Mouse (Mus musculus) forebrain, embryonic 11.5 days (tissue): ENCODE measurements around the gene Adamts7. TPM values are rescaled to one million over a fixed set of nuclear protein-coding genes. Genes with fewer than 3 reads are reported as not detected.
A peak's percentile ranks its signal among the peaks of the same experiment; 100 is the strongest.

Experiments used
- ATAC-seq: fragments of 200-750 bp; cut with Nextera tagmentation; replicated peaks from 2 replicates; pipeline ENCODE4 v1.8.0; 2017; ENCODE audit warnings: moderate TSS enrichment; ENCODE audit not compliant: low FRiP score
- DNase-seq: peaks from one replicate; pipeline ENCODE4 v3.0.0-alpha.2; 2017; ENCODE audit warnings: low spot score
- H3K27ac ChIP-seq: fragments of 300-500 bp; sonication (generic); 2 replicates; pipeline ENCODE4 v1.5.1; 2014; ENCODE audit warnings: low read depth, low read length
- H3K27me3 ChIP-seq: fragments of 300-500 bp; sonication (generic); 2 replicates; pipeline ENCODE4 v1.6.1; 2014; ENCODE audit warnings: mild to moderate bottlenecking, low read length, mixed read lengths; ENCODE audit not compliant: control insufficient read depth, insufficient read depth
- H3K36me3 ChIP-seq: fragments of 300-500 bp; sonication (generic); 2 replicates; pipeline ENCODE4 v1.6.1; 2014; ENCODE audit warnings: mild to moderate bottlenecking, low read length, moderate library complexity, mixed read lengths; ENCODE audit not compliant: control insufficient read depth, insufficient read depth
- H3K4me1 ChIP-seq: fragments of 300-500 bp; sonication (generic); replicated peaks from 2 replicates; pipeline ENCODE4 v1.6.1; 2014; ENCODE audit warnings: low read length, mixed read lengths; ENCODE audit not compliant: control insufficient read depth, insufficient read depth
- H3K4me2 ChIP-seq: fragments of 300-500 bp; sonication (generic); 2 replicates; pipeline ENCODE4 v1.6.1; 2014; ENCODE audit warnings: low read depth, mild to moderate bottlenecking, low read length, moderate library complexity, mixed read lengths; ENCODE audit not compliant: severe bottlenecking
- H3K4me3 ChIP-seq: fragments of 300-500 bp; sonication (generic); 2 replicates; pipeline ENCODE4 v1.5.1; 2014; ENCODE audit warnings: low read depth, low read length
- H3K9ac ChIP-seq: fragments of 300-500 bp; sonication (generic); 2 replicates; pipeline ENCODE4 v1.6.1; 2014; ENCODE audit warnings: low read length
- H3K9me3 ChIP-seq: fragments of 300-500 bp; sonication (generic); 2 replicates; pipeline ENCODE4 v1.6.1; 2016; ENCODE audit warnings: low read length, mixed read lengths; ENCODE audit not compliant: control insufficient read depth
- WGBS: fragments of 180-500 bp; shearing (Covaris S2); extraction: QIAGEN DNeasy Blood & Tissue Kit; methylation state at CpG from one replicate; pipeline ENCODE4 v1.1.7; 2014; 5-methylcytosine and 5-hydroxymethylcytosine counted together
- polyA plus RNA-seq: library from polyadenylated mRNA; unstranded; fragments of >200 nt; fragmentation: Nextera tagmentation; extraction: Ambion mirVana; gene quantifications from 2 replicates; pipeline ENCODE4 v1.2.1, GENCODE M21; 2014

Gene Adamts7
- polyA plus RNA-seq: 21.5 and 22.2 TPM in 2 replicates

GRCm38 (mm10) chr9:90162926-90163748 is at the start of gene Adamts7:
Gene Adamts7 (plus strand): TSS chr9:90163069.
- peak within 1 kb of the TSS; percentile 86 for H3K9ac ChIP-seq
- no peaks in the 10 kb centered on the region for H3K36me3 ChIP-seq
- peak within 1 kb of the TSS; percentile 59; the same call in 1 of the 2 replicates for H3K27ac ChIP-seq
- WGBS: under 1% methylated on average over 54 of the region's 60 CpGs
- H3K4me2 ChIP-seq: peak within 1 kb of the TSS; percentile 86
- H3K4me1 ChIP-seq: peaks cover 2% of the 10 kb centered on the region; the same call in 1 of the 2 replicates
- no peaks in the 10 kb centered on the region for H3K27me3 ChIP-seq
- DNase-seq (peak; percentile 84), ATAC-seq (peak; percentile 83)
- peak within 1 kb of the TSS; percentile 72 for H3K4me3 ChIP-seq
- no peaks in the 10 kb centered on the region; the same call in 1 of the 2 replicates for H3K9me3 ChIP-seq

- DNase-seq: no peak
- no peak for ATAC-seq
- Histone ChIP-seq H3K9me3 (no peaks in the 10 kb centered on the region), H3K4me1 (peaks cover 5% of the 10 kb centered on the region; the same call in 1 of the 2 replicates), H3K4me3 (peak overlapping the region; percentile 77), H3K27ac (no peak overlapping the region), H3K27me3 (no peaks in the 10 kb centered on the region), H3K9ac (peak overlapping the region; percentile 93), H3K4me2 (peak overlapping the region; percentile 76), H3K36me3 (no peaks in the 10 kb centered on the region)
- WGBS: 5% methylated on average over 13 of the region's 13 CpGs
These were observed 49.7 kb upstream of the Adamts7 start for GRCm38 (mm10) chr9:90113151-90113550.

GRCm38 (mm10) chr9:90113651-90114566 is 49.0 kb upstream of the Adamts7 start:
- Histone ChIP-seq H3K36me3 (no peaks in the 10 kb centered on the region), H3K4me2 (peak overlapping the region; percentile 76), H3K9me3 (no peaks in the 10 kb centered on the region), H3K27ac (peak overlapping the region; percentile 95), H3K27me3 (no peaks in the 10 kb centered on the region), H3K4me3 (peak overlapping the region; percentile 77), H3K9ac (peak overlapping the region; percentile 93), H3K4me1 (peaks cover 5% of the 10 kb centered on the region; the same call in 1 of the 2 replicates)
- peak; percentile 71 for ATAC-seq
- peak; percentile 93 for DNase-seq
- under 1% methylated on average over 82 of the region's 82 CpGs for WGBS

GRCm38 (mm10) chr9:90114567-90115307 is 48.1 kb upstream of the Adamts7 start, which contains the start of gene Morf4l1:
Gene Morf4l1 (minus strand): TSS chr9:90114774.
- H3K4me3 ChIP-seq: peak within 1 kb of the TSS; percentile 77
- peak within 1 kb of the TSS; percentile 93 for H3K9ac ChIP-seq
- H3K27ac ChIP-seq: peak within 1 kb of the TSS; percentile 95
- ATAC-seq: peak; percentile 99
- no peaks in the 10 kb centered on the region for H3K27me3 ChIP-seq
- H3K9me3 ChIP-seq: no peaks in the 10 kb centered on the region
- peaks cover 5% of the 10 kb centered on the region; the same call in 1 of the 2 replicates for H3K4me1 ChIP-seq
- WGBS: under 1% methylated on average over 38 of the region's 40 CpGs
- DNase-seq: peak; percentile 99
- H3K36me3 ChIP-seq: no peaks in the 10 kb centered on the region
- peak within 1 kb of the TSS; percentile 76 for H3K4me2 ChIP-seq

GRCm38 (mm10) chr9:90115308-90115700 is 47.6 kb upstream of the Adamts7 start:
- DNase-seq (no peak), ATAC-seq (no peak)
- H3K27ac ChIP-seq: no peak overlapping the region
- H3K4me2 ChIP-seq: peak overlapping the region; percentile 75
- peak overlapping the region; percentile 77 for H3K4me3 ChIP-seq
- H3K9ac ChIP-seq: peak overlapping the region; percentile 67
- H3K9me3 ChIP-seq: no peaks in the 10 kb centered on the region
- H3K4me1 ChIP-seq: peaks cover 5% of the 10 kb centered on the region; the same call in 1 of the 2 replicates
- H3K27me3 ChIP-seq: no peaks in the 10 kb centered on the region
- H3K36me3 ChIP-seq: no peaks in the 10 kb centered on the region

- DNase-seq (no peak), ATAC-seq (no peak)
- peaks cover 5% of the 10 kb centered on the region; the same call in 1 of the 2 replicates for H3K4me1 ChIP-seq
- no peak overlapping the region for H3K27ac ChIP-seq
- H3K9me3 ChIP-seq: no peaks in the 10 kb centered on the region
- no peak overlapping the region for H3K9ac ChIP-seq
- H3K4me3 ChIP-seq: no peak overlapping the region
- H3K27me3 ChIP-seq: no peaks in the 10 kb centered on the region
- no peak overlapping the region for H3K4me2 ChIP-seq
- H3K36me3 ChIP-seq: no peaks in the 10 kb centered on the region
These were observed 45.6 kb upstream of the Adamts7 start for GRCm38 (mm10) chr9:90117234-90117633.

GRCm38 (mm10) chr9:90122246-90122740 is 40.6 kb upstream of the Adamts7 start:
- Histone ChIP-seq H3K9me3 (no peaks in the 10 kb centered on the region), H3K4me3 (no peak overlapping the region), H3K27ac (no peak overlapping the region), H3K36me3 (no peaks in the 10 kb centered on the region), H3K9ac (no peak overlapping the region), H3K27me3 (no peaks in the 10 kb centered on the region), H3K4me1 (0 out of 2 replicates have a peak, but pooled peaks cover 2% of the 10 kb centered on the region), H3K4me2 (no peak overlapping the region)
- ATAC-seq (no peak), DNase-seq (no peak)
- WGBS: 80% methylated on average over 4 of the region's 4 CpGs
